In genomic region chr7:34656632-34657031, GRCm38 (mm10) we compare ENCODE assay signal across 8 mouse cellular contexts. TPM values are rescaled to one million over a fixed set of nuclear protein-coding genes. Genes with fewer than 3 reads are reported as not detected.
DNase-seq lines count a peak whose midpoint lies in the region; ATAC-seq lines count a peak whose summit lies in the region.

TSS of gene Kctd15 (minus strand) at chr7:34656732.

- peaks cover 75% of the 10 kb centered on the region for H3K27me3 ChIP-seq in megakaryocyte, embryonic 14.5 days (replicated peaks)
- no peaks in the 10 kb centered on the region for H3K27me3 ChIP-seq in neural tube, embryonic 13.5 days

- no peaks in the 10 kb centered on the region for H3K9me3 ChIP-seq in megakaryocyte, embryonic 14.5 days
- no peaks in the 10 kb centered on the region for H3K9me3 ChIP-seq in neural tube, embryonic 13.5 days

- ATAC-seq in megakaryocyte, adult 5-6 weeks (ENCODE audit: poor library complexity, severe bottlenecking) = no peak
- ATAC-seq in neural tube, embryonic 13.5 days (ENCODE audit: low read depth) = no peak

- peak within 1 kb of the TSS; percentile 73 for H3K4me2 ChIP-seq in neural tube, embryonic 13.5 days

- no peaks in the 10 kb centered on the region for H3K36me3 ChIP-seq in megakaryocyte, embryonic 14.5 days (replicated peaks; ENCODE audit: low read length)
- H3K36me3 ChIP-seq in neural tube, embryonic 13.5 days = no peaks in the 10 kb centered on the region

- DNase-seq in adrenal gland, postnatal 10 days = no peak
- no peak for DNase-seq in adrenal gland, postnatal 25 days
- DNase-seq in layer of hippocampus, postnatal 36 days = no peak
- no peak for DNase-seq in adipocyte (ENCODE audit: low spot score)
- DNase-seq in lung, postnatal 10 days = no peak

- H3K27ac ChIP-seq in neural tube, embryonic 13.5 days (replicated peaks) = peak within 1 kb of the TSS; percentile 100

- peaks cover 22% of the 10 kb centered on the region for H3K4me1 ChIP-seq in megakaryocyte, embryonic 14.5 days
- H3K4me1 ChIP-seq in neural tube, embryonic 13.5 days (replicated peaks) = peaks cover 20% of the 10 kb centered on the region

- WGBS in neural tube, embryonic 13.5 days = 60% methylated on average over 5 of the region's 5 CpGs

- peak within 1 kb of the TSS; percentile 92 for H3K4me3 ChIP-seq in megakaryocyte, embryonic 14.5 days (replicated peaks)
- peak within 1 kb of the TSS; percentile 86 for H3K4me3 ChIP-seq in neural tube, embryonic 13.5 days

- peak within 1 kb of the TSS; percentile 97 for H3K9ac ChIP-seq in neural tube, embryonic 13.5 days

RNA-seq across cellular contexts. Expression of gene Kctd15, which starts in this region (rescaled TPM):
- total RNA-seq in adrenal gland, postnatal 10 days (2021) = 10 to 100 TPM; 15.4 to 17.4 TPM
- 9.4 and 9.7 TPM in 2 replicates for total RNA-seq in adrenal gland, postnatal 25 days (2021)
- 1.0 and 1.4 TPM in 2 replicates for polyA plus RNA-seq in megakaryocyte, embryonic 14.5 days (2012; ENCODE audit: insufficient read depth, low replicate concordance)
- 0.30 TPM in 1 of 2 replicates, not detected in the other for total RNA-seq in megakaryocyte, adult 5-6 weeks (2015)
- total RNA-seq in megakaryocyte, adult 5-6 weeks (2017) = 0.07 TPM in 1 of 2 replicates, not detected in the other
- 10 to 100 TPM; 12.2 to 14.2 TPM for total RNA-seq in layer of hippocampus, postnatal 36 days (2021)
- 38.3 and 39.6 TPM in 2 replicates for polyA plus RNA-seq in neural tube, embryonic 13.5 days (2015; fragmentation: Nextera tagmentation; extraction: Ambion mirVana)

Comparison
In these comparisons a context has a peak if more than half of its experiments do, and no peak if none do; other contexts are left out.
1. RNA of gene Kctd15 (polyA plus RNA-seq): 38.3 to 39.6 TPM in neural tube, embryonic 13.5 days; 1.0 to 1.4 TPM in megakaryocyte, embryonic 14.5 days; every median in the first group is over 10 times any median in the second.